Mouse (Mus musculus) MEL (cell line): ENCODE results near the gene Sdccag8.

Experiments
- BHLHE40 ChIP-seq: IDR thresholded peaks from 2 replicates; pipeline ENCODE4 v1.6.1; 2012; ENCODE audit warnings: low read depth, mild to moderate bottlenecking, inconsistent platforms, low read length, improper control_type of control experiment, borderline replicate concordance
- CHD1 ChIP-seq: IDR thresholded peaks from 2 replicates; pipeline ENCODE4 v1.6.1; 2012; ENCODE audit warnings: low read depth, mild to moderate bottlenecking, inconsistent platforms, low read length, improper control_type of control experiment
- CTCF ChIP-seq, 3 experiments: IDR thresholded peaks in 2 of 3; conservative IDR thresholded peaks in 1 of 3; 2 replicates each; pipeline ENCODE4 v1.5.1; 2011 to 2012; ENCODE audit warnings: low read length in 3 of 3, low read depth in 2 of 3, mild to moderate bottlenecking in 2 of 3, improper control_type of control experiment in 1 of 3, inconsistent platforms in 1 of 3, mixed read lengths in 1 of 3, moderate library complexity in 1 of 3; ENCODE audit not compliant: control insufficient read depth in 1 of 3, insufficient read depth in 1 of 3, poor library complexity in 1 of 3, severe bottlenecking in 1 of 3
- EP300 ChIP-seq, 2 experiments: IDR thresholded peaks; 2 replicates each; pipeline ENCODE4 v1.6.1; 2011; ENCODE audit warnings: improper control_type of control experiment in 2 of 2, low read length in 2 of 2, low read depth in 1 of 2, mild to moderate bottlenecking in 1 of 2
- JUND ChIP-seq: IDR thresholded peaks from 2 replicates; pipeline ENCODE4 v1.6.1; 2011; ENCODE audit warnings: low read depth, mild to moderate bottlenecking, improper control_type of control experiment, low read length
- MAFK ChIP-seq: IDR thresholded peaks from 2 replicates; pipeline ENCODE4 v1.6.1; 2011; ENCODE audit warnings: low read depth, mild to moderate bottlenecking, low read length, improper control_type of control experiment, borderline replicate concordance
- POLR2A ChIP-seq, 2 experiments: IDR thresholded peaks; 2 replicates each; pipeline ENCODE4 v1.6.1; 2011 to 2012; ENCODE audit warnings: low read length in 2 of 2, mild to moderate bottlenecking in 2 of 2, control low read depth in 1 of 2, improper control_type of control experiment in 1 of 2, low read depth in 1 of 2, moderate library complexity in 1 of 2; ENCODE audit not compliant: control insufficient read depth in 1 of 2, insufficient read depth in 1 of 2, poor library complexity in 1 of 2
- POLR2AphosphoS5 ChIP-seq: IDR thresholded peaks from 2 replicates; pipeline ENCODE4 v1.6.1; 2012; ENCODE audit warnings: low read depth, borderline replicate concordance, mild to moderate bottlenecking, inconsistent platforms, low read length, moderate library complexity, mixed read lengths
- ZC3H11A ChIP-seq: IDR thresholded peaks from 2 replicates; pipeline ENCODE4 v1.6.1; 2012; ENCODE audit warnings: low read depth, mild to moderate bottlenecking, inconsistent platforms, low read length, improper control_type of control experiment

DNA sequence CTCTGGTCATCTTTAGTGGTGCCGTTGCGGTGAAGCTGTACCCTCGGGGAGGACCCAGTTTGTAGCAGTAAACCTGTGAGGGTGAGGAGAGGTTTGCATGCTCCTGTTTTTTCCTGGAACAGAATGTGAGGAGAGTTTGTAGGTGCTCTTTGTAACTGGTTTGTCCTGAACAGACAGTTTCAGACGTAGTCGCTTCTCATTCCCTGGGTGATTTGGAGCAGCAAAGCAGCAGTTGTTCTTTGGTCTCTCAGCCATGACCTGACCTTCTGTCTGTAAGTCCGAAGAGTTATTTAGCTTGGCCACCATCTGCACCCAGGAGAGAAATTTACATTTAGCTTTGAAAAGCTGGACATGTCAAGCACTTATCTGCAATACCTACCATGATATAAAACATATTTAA is 65.2 kb downstream of the Sdccag8 start:
- no peak for TF ChIP-seq POLR2AphosphoS5
- TF ChIP-seq MAFK, result no peak
- no peak for TF ChIP-seq CTCF (IDR thresholded peaks at IDR 0.05 in 2 of 3, conservative IDR thresholded peaks at IDR 0.05 in 1 of 3; ENCODE audit: control insufficient read depth in 1 of 3, insufficient read depth in 1 of 3, low read depth in 2 of 3, low read length in 3 of 3, poor library complexity in 1 of 3, severe bottlenecking in 1 of 3)
- TF ChIP-seq CHD1, result no peak
- TF ChIP-seq BHLHE40, result no peak
- TF ChIP-seq ZC3H11A, result no peak
- TF ChIP-seq EP300 (IDR thresholded peaks at IDR 0.05; ENCODE audit: low read depth in 1 of 2, low read length in 2 of 2), result no peak
- no peak for TF ChIP-seq POLR2A (IDR thresholded peaks at IDR 0.05; ENCODE audit: control insufficient read depth in 1 of 2, insufficient read depth in 1 of 2, low read depth in 1 of 2, low read length in 2 of 2, poor library complexity in 1 of 2)
- no peak for TF ChIP-seq JUND
